Mouse (Mus musculus) T-cell, adult 2 months (primary cell): ENCODE results near the gene Foxc2.

Source experiments
- DNase-seq: peaks from one replicate; pipeline ENCODE4 v3.0.0; 2022; ENCODE audit warnings: low spot score

Foxc2 gene

GRCm38 (mm10) chr8:121086004-121086900 is 29.7 kb upstream of the Foxc2 start:
- DNase-seq, result no peak

- DNase-seq, result no peak
Measured at GRCm38 (mm10) chr8:121088281-121088680, 27.7 kb upstream of the Foxc2 start.

GRCm38 (mm10) chr8:121088871-121089630 is 26.9 kb upstream of the Foxc2 start:
- no peak for DNase-seq

GRCm38 (mm10) chr8:121089631-121090380 is 26.2 kb upstream of the Foxc2 start:
- no peak for DNase-seq

GRCm38 (mm10) chr8:121090716-121091115 is 25.3 kb upstream of the Foxc2 start:
- no peak for DNase-seq

GRCm38 (mm10) chr8:121092141-121092540 is 23.8 kb upstream of the Foxc2 start:
- no peak for DNase-seq

- DNase-seq, result peak; percentile 49
Measured at GRCm38 (mm10) chr8:121092627-121093026, 23.3 kb upstream of the Foxc2 start.

- DNase-seq, result no peak
Measured at GRCm38 (mm10) chr8:121093496-121093895, 22.5 kb upstream of the Foxc2 start.

- DNase-seq, result peak; percentile 61
Measured at GRCm38 (mm10) chr8:121104049-121104818, 11.7 kb upstream of the Foxc2 start.

GRCm38 (mm10) chr8:121107668-121108656 is 8.0 kb upstream of the Foxc2 start, which contains the start of gene Mthfsd:
TSS of gene Mthfsd (minus strand) at chr8:121108392.
- DNase-seq, result peak; percentile 98

- no peak for DNase-seq
Measured at GRCm38 (mm10) chr8:121108657-121109056, 7.3 kb upstream of the Foxc2 start.

- no peak for DNase-seq
Measured at GRCm38 (mm10) chr8:121111145-121111907, 4.6 kb upstream of the Foxc2 start.

GRCm38 (mm10) chr8:121113261-121113660 is 2.7 kb upstream of the Foxc2 start:
- peak; percentile 93 for DNase-seq

GRCm38 (mm10) chr8:121115136-121115535 is 835 bp upstream of the Foxc2 start:
- DNase-seq, result no peak

GRCm38 (mm10) chr8:121116591-121117185 is 717 bp downstream of the Foxc2 start:
- DNase-seq, result peak; percentile 39

- no peak for DNase-seq
Measured at GRCm38 (mm10) chr8:121117186-121117651, 1.2 kb downstream of the Foxc2 start.

GRCm38 (mm10) chr8:121117906-121118305 is 1.9 kb downstream of the Foxc2 start:
- DNase-seq, result no peak

- no peak for DNase-seq
Measured at GRCm38 (mm10) chr8:121118634-121119420, 2.9 kb downstream of the Foxc2 start.
